Mouse (Mus musculus): ENCODE results near the gene Ssna1. TPM values are rescaled to one million over a fixed set of nuclear protein-coding genes. Genes with fewer than 3 reads are reported as not detected.
"Not testable (repeated sequence)": the region's sequence is repeated elsewhere in the genome, so short reads cannot be mapped to it uniquely, and the experiment has no call there.

The Ssna1 gene
- polyA plus RNA-seq, 1 experiment from 2014 or later = 209 TPM

DNA sequence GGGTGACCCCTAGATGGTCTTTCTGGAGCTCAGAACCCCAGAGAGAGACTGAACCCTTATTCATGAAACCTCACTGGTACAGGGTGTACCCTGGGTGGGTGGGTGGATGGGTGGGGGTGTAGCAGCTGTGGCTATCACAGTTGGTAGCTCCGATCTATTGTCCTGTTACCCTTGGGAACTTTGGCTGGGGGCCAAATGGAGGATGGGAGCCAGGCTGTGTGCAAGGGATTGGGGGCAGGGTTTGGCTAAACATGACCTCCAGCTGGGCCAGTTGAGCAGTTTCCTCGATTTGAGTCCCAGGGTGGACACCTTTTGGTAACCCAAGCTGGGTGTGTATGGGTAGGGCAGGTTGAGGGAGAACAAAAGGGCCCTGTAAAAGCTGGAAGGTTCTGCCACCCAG, 5.5 kb downstream of the Ssna1 start:
- WGBS = 23% methylated on average over 2 of the region's 2 CpGs
- Histone ChIP-seq H3K27me3 (replicated peaks) (peaks cover 5% of the 10 kb centered on the region; the same call in 1 of the 2 replicates), H3K4me2 (peak overlapping the region; percentile 84), H3K4me3 (replicated peaks) (peak overlapping the region; percentile 74; the same call in 1 of the 2 replicates), H3K27ac (peak overlapping the region; percentile 86), H3K9me3 (no peaks in the 10 kb centered on the region), H3K9ac (no peak overlapping the region), H3K36me3 (peaks cover 17% of the 10 kb centered on the region; the same call in 1 of the 2 replicates), H3K4me1 (peaks cover 56% of the 10 kb centered on the region)
- ATAC-seq (ENCODE audit: insufficient read depth, low FRiP score, low read depth) = no peak

DNA sequence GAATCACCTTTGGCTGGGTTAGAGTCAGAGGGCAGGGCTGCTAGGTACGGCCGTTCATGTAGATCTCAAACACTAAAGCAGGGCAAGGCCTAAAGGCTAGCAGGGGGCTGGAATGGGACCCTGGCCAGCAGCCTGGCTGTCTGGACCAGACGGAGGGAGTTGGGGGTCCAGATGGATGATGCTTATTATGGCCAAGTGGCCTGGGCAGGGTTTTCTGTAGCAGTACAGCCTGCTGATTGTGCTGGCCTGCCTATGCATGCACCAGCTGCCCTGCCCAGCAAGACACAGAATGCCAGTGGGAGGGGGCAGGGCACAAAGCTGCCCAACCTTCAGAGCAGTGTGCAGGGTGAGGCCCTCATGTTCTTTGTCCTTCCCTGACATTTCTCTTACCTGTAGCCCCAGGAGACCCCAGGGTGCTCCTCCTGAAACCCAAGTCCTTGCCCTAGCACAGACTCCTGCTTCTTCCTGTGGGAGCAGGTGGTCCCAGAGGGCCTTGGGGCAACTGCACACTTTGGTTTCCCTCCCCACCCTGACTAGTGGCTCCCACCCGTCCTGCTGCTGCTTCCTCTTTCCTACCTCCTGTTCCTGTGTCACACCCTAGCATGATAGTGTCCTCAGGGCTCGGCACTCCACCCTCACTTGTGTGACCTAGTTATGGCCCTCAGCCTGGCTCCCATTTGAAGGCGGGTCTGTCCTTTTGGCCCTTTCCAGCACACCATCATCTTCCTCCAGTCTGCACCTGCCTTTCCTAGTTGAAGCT, 6.2 kb downstream of the Ssna1 start:
- H3K4me3 ChIP-seq (replicated peaks) = peak overlapping the region; percentile 74; the same call in 1 of the 2 replicates
- H3K9ac ChIP-seq = no peak overlapping the region
- H3K36me3 ChIP-seq = peaks cover 17% of the 10 kb centered on the region; the same call in 1 of the 2 replicates
- WGBS = 54% methylated on average over 6 of the region's 6 CpGs
- H3K4me2 ChIP-seq = peak overlapping the region; percentile 84
- ATAC-seq (ENCODE audit: insufficient read depth, low FRiP score, low read depth) = no peak
- peak overlapping the region; percentile 86 for H3K27ac ChIP-seq
- peaks cover 50% of the 10 kb centered on the region for H3K4me1 ChIP-seq
- peaks cover 5% of the 10 kb centered on the region; the same call in 1 of the 2 replicates for H3K27me3 ChIP-seq (replicated peaks)
- H3K9me3 ChIP-seq = no peaks in the 10 kb centered on the region

DNA sequence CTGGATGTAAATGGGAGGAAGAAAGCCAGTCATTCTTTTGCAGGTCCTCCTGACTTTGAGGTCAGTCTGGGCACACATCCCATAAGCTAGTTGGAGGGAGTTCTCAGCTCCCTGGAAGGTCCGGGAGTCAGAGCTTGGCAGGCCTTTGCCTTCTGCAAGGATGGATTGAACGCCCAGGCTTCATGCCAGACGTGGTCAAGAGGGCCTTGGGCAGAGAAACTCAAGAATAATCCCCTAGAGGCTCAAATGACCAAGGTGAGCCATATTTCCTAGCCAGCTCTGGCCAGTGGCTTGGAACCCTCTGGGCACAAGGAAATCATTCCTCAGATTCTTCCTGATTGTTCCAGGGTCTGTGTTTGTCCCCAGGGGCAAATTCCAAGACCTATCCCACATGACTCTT, 7.4 kb downstream of the Ssna1 start:
- Histone ChIP-seq H3K4me2 (peak overlapping the region; percentile 84), H3K4me3 (replicated peaks) (peak overlapping the region; percentile 74), H3K27me3 (replicated peaks) (peaks cover 5% of the 10 kb centered on the region; the same call in 1 of the 2 replicates), H3K4me1 (peaks cover 41% of the 10 kb centered on the region), H3K36me3 (peaks cover 9% of the 10 kb centered on the region; the same call in 1 of the 2 replicates), H3K9me3 (no peaks in the 10 kb centered on the region), H3K27ac (no peak overlapping the region), H3K9ac (no peak overlapping the region)
- no peak for ATAC-seq (ENCODE audit: insufficient read depth, low FRiP score, low read depth)
- WGBS = 78% methylated on average over 3 of the region's 3 CpGs

DNA sequence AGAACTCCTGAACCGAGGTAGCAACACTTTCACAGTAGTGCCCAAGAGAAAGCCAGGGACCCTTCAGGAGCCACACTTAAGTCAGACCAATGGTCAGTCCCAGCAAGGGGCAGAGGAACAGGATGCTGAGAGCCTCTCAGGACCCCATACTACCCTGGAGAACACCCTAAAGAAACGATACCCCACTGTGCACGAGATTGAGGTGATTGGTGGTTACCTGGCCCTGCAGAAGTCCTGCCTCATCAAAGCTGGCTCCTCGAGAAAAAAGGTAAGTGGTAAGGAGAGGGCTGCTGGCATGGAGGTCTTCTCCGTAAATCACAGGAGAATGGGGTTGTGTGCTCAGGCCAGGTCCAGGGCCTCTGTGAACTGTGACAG, 8.0 kb downstream of the Ssna1 start:
- Histone ChIP-seq H3K4me1 (peaks cover 41% of the 10 kb centered on the region), H3K27ac (no peak overlapping the region), H3K9me3 (no peaks in the 10 kb centered on the region), H3K27me3 (replicated peaks) (peaks cover 5% of the 10 kb centered on the region; the same call in 1 of the 2 replicates), H3K36me3 (peaks cover 4% of the 10 kb centered on the region; the same call in 1 of the 2 replicates), H3K9ac (no peak overlapping the region), H3K4me2 (peak overlapping the region; percentile 84), H3K4me3 (replicated peaks) (peak overlapping the region; percentile 74)
- no peak for ATAC-seq (ENCODE audit: insufficient read depth, low FRiP score, low read depth)
- WGBS = 76% methylated on average over 5 of the region's 5 CpGs

DNA sequence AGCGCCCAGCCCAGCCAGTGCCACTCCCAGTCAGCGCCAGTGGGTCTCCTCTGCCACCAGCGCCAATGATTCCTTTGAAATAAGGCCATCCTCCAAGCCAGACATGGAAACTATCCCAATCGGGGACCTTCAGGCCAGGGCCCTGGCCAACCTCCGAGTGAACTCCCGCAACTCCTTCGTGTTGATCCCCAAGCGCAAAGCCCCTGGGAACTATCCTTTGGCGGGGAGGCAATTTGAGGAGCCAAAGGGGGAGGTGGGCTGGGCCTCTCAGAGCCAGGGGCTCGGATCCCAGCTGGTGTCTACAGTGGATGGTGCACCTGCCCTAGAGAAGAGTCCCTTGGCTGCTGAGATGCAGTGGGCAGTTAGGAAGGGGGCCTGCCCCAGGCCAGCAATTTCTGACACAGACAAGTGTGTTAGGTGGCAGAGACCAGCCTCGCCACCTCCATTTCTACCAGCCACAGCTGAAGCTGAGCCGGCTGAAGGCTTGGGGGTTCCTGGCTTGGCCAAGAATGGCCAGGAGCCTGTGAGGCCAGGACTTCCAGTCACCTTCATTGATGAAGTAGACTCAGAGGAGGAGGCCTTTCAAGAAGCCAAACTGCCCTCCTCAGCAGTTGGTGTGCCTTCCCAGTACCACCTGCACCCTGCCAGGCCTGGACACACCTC, 8.5 kb downstream of the Ssna1 start:
- 24% methylated on average over 12 of the region's 12 CpGs for WGBS
- Histone ChIP-seq H3K27me3 (replicated peaks) (peaks cover 5% of the 10 kb centered on the region; the same call in 1 of the 2 replicates), H3K4me2 (peak overlapping the region; percentile 84), H3K36me3 (no peaks in the 10 kb centered on the region), H3K9me3 (no peaks in the 10 kb centered on the region), H3K4me1 (peaks cover 41% of the 10 kb centered on the region), H3K4me3 (replicated peaks) (peak overlapping the region; percentile 74), H3K27ac (no peak overlapping the region), H3K9ac (peak overlapping the region; percentile 27; the same call in 1 of the 2 replicates)
- ATAC-seq (ENCODE audit: insufficient read depth, low FRiP score, low read depth) = no peak

DNA sequence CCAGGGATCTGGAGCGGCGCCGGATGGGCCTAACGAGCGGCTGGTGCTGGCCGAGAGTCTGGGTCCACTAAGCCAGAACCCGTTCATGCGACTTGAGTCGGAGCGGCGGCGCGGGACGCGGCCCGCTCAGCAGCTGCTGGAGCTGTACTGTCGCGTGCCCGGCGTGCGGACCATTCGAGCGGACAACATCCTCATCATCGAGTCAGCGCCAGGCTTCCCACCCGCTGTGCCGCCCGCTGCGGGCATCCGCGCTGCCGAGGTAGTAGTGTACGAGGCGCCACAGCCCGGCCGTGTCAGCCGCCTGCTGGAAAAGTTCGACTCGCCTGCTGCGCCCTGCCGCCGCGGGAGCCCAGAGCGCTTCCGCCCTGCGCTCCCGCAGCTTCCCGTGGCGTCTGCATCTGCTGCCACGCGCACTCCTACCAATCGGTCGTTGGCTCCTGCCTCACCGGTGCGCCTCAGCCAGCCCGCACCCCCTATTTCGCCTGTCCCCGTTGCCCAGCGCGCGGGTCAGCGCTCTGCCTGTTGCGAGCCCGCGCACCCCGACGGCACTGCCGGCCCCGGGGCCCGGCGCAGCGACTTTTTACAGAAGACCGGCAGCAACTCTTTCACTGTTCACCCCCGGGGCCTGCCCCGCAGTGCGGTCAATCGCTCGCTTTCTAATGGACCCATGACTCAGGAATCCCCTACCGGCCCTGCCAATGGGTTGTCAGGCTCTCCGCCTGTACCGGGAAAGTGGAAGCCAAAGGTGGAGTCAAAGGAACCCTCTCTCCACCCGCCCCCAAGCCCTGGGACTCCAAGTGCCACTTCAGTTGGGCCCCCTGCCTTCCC, 9.2 kb downstream of the Ssna1 start:
- peak overlapping the region; percentile 74 for H3K4me3 ChIP-seq (replicated peaks)
- WGBS = under 1% methylated on average over 82 of the region's 82 CpGs
- H3K4me2 ChIP-seq = peak overlapping the region; percentile 84
- H3K36me3 ChIP-seq = no peaks in the 10 kb centered on the region
- H3K27me3 ChIP-seq (replicated peaks) = peaks cover 5% of the 10 kb centered on the region; the same call in 1 of the 2 replicates
- peak; percentile 2; the same call in 1 of the 2 replicates for ATAC-seq (ENCODE audit: insufficient read depth, low FRiP score, low read depth)
- no peaks in the 10 kb centered on the region for H3K9me3 ChIP-seq
- H3K27ac ChIP-seq = peak overlapping the region; percentile 48
- peak overlapping the region; percentile 27; the same call in 1 of the 2 replicates for H3K9ac ChIP-seq
- peaks cover 41% of the 10 kb centered on the region for H3K4me1 ChIP-seq

DNA sequence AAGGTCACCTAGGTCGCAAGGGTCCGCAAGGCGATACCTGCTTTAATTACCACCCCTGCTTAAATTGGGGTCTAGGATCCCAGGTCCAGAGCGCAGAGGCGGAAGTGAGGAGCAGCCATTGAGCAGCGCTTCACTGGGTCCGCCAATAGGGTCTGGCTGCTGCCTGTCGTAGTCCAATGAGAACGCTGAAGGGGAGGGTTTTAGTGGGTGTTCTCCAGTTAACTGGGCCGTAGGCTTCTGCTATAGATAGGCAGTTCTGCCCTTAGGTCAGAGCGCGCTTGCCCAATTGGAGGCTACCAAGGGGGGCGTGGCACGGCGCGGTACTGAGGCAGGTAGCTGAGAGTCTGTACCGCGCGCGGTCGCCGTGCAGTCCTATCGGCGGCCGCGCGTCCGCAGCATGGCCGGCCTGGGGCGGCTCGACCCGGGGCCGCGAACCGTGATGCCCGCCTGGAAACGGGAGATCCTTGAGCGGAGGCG, 9.9 kb downstream of the Ssna1 start, which contains the start of gene Tprn:
Gene Tprn, plus strand, starts transcription at position 328 of the 477 bp plus-strand sequence.
- Histone ChIP-seq H3K27me3 (replicated peaks) (peaks cover 5% of the 10 kb centered on the region; the same call in 1 of the 2 replicates), H3K4me1 (peaks cover 37% of the 10 kb centered on the region)

DNA sequence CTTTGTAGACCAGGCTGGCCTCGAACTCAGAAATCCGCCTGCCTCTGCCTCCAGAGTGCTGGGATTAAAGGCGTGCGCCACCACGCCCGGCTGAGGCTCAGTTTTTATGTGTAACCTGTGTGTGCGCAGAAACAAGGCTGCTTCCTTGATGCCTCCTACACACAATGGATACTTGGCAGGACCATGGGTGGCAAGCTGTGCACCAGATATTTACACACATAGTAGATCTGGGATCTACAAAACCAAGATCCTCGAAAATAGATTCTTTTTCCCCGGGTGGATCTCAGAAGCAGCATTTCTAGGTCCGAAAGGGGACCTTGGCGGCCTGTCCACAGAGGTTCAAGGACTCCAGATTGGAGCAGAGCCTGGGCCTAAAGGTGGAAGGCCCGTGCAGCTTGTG, 10.4 kb downstream of the Ssna1 start:
- ATAC-seq (ENCODE audit: insufficient read depth, low FRiP score, low read depth) = no peak
- Histone ChIP-seq H3K36me3 (no peaks in the 10 kb centered on the region), H3K9me3 (no peaks in the 10 kb centered on the region), H3K9ac (no peak overlapping the region), H3K4me1 (peaks cover 33% of the 10 kb centered on the region), H3K4me3 (replicated peaks) (peak overlapping the region; percentile 74), H3K27ac (peak overlapping the region; percentile 77), H3K4me2 (peak overlapping the region; percentile 84), H3K27me3 (replicated peaks) (peaks cover 5% of the 10 kb centered on the region; the same call in 1 of the 2 replicates)
- 51% methylated on average over 12 of the region's 12 CpGs for WGBS

More for the DNA sequence above, 9.9 kb downstream of the Ssna1 start, which contains the start of gene Tprn:
- H3K36me3 ChIP-seq = no peaks in the 10 kb centered on the region
- peak within 1 kb of the TSS; percentile 84 for H3K4me2 ChIP-seq
- peak; percentile 98 for ATAC-seq (ENCODE audit: insufficient read depth, low FRiP score, low read depth)
- H3K9ac ChIP-seq = peak within 1 kb of the TSS; percentile 27; the same call in 1 of the 2 replicates
- H3K27ac ChIP-seq = peak within 1 kb of the TSS; percentile 77
- WGBS = under 1% methylated on average over 39 of the region's 39 CpGs
- no peaks in the 10 kb centered on the region for H3K9me3 ChIP-seq
- peak within 1 kb of the TSS; percentile 74 for H3K4me3 ChIP-seq (replicated peaks)

DNA sequence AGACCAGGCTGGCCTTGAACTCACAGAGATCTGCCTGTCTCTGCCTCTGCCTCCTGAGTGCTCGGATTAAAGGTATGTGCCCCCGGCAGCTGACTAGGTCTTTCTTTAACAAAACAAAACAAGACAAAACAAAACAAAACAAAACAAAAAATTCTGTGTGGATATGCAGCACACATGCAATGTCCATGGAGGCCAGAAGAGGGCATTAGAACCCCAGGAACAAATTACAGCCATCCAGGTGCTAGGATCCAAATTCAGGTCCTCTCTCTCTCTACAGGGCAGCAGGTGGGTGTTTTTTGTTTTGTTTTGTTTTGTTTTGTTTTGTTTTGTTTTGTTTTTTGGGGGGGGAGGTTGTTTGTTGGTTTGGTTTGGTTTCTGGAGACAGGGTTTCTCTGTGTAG, 13.4 kb downstream of the Ssna1 start:
- Histone ChIP-seq H3K36me3 (no peaks in the 10 kb centered on the region), H3K9me3 (no peaks in the 10 kb centered on the region), H3K4me2 (no peak overlapping the region), H3K27me3 (replicated peaks) (peaks cover 4% of the 10 kb centered on the region; the same call in 1 of the 2 replicates), H3K4me1 (peaks cover 22% of the 10 kb centered on the region), H3K9ac (no peak overlapping the region), H3K4me3 (replicated peaks) (no peak overlapping the region), H3K27ac (no peak overlapping the region)
- no peak for ATAC-seq (ENCODE audit: insufficient read depth, low FRiP score, low read depth)
- 50% methylated on average over 2 of the region's 2 CpGs for WGBS

DNA sequence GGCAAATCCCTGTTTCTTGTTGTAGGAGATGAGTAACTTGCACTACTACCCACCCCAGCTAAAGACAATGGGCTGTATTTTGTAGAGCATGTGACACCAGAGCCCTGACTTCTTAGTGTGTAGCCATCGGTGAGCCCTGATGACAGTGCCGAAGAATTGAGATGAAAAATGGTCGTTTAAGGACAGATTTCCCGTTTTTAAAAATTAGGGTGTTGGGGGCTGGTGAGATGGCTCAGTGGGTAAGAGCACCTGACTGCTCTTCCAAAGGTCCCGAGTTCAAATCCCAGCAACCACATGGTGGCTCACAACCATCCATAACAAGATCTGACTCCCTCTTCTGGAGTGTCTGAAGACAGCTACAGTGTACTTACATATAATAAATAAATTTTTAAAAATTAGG, 15.0 kb downstream of the Ssna1 start:
- ATAC-seq (ENCODE audit: insufficient read depth, low FRiP score, low read depth); H3K9ac ChIP-seq; H3K36me3 ChIP-seq; H3K4me3 ChIP-seq (replicated peaks); H3K9me3 ChIP-seq; H3K27ac ChIP-seq; H3K4me2 ChIP-seq; H3K27me3 ChIP-seq (replicated peaks): not testable (repeated sequence)
- H3K4me1 ChIP-seq = peaks cover 14% of the 10 kb centered on the region
- 86% methylated on average over 5 of the region's 5 CpGs for WGBS
